Mouse (Mus musculus): ENCODE data around the gene Cep83. TPM values are rescaled to one million over a fixed set of nuclear protein-coding genes. Genes with fewer than 3 reads are reported as not detected.

Gene Cep83
- polyA plus RNA-seq, 1 experiment = 14.1 TPM

GRCm38 (mm10) chr10:94804909-94805220 is 116.4 kb downstream of the Cep83 start:
- TF ChIP-seq GATA1 (IDR thresholded peaks at IDR 0.05; ENCODE audit: low read length) = no peak

GRCm38 (mm10) chr10:94807323-94807722 is 118.9 kb downstream of the Cep83 start:
- no peak for TF ChIP-seq GATA1 (IDR thresholded peaks at IDR 0.05; ENCODE audit: low read length)

- peak; percentile 83 for TF ChIP-seq GATA1 (IDR thresholded peaks at IDR 0.05; ENCODE audit: low read length)
These were observed 119.8 kb downstream of the Cep83 start for GRCm38 (mm10) chr10:94808275-94808674.

- no peak for TF ChIP-seq GATA1 (IDR thresholded peaks at IDR 0.05; ENCODE audit: low read length)
These were observed 121.6 kb downstream of the Cep83 start for GRCm38 (mm10) chr10:94809946-94810472.

GRCm38 (mm10) chr10:94811907-94812851 is 123.7 kb downstream of the Cep83 start:
- no peak for TF ChIP-seq GATA1 (IDR thresholded peaks at IDR 0.05; ENCODE audit: low read length)

GRCm38 (mm10) chr10:94818127-94818526 is 129.7 kb downstream of the Cep83 start:
- no peak for TF ChIP-seq GATA1 (IDR thresholded peaks at IDR 0.05; ENCODE audit: low read length)

- TF ChIP-seq GATA1 (IDR thresholded peaks at IDR 0.05; ENCODE audit: low read length) = no peak
These were observed 130.6 kb downstream of the Cep83 start for GRCm38 (mm10) chr10:94818781-94819665.

GRCm38 (mm10) chr10:94823971-94824760 is 135.7 kb downstream of the Cep83 start:
- TF ChIP-seq GATA1 (IDR thresholded peaks at IDR 0.05; ENCODE audit: low read length) = no peak

- TF ChIP-seq GATA1 (IDR thresholded peaks at IDR 0.05; ENCODE audit: low read length) = no peak
These were observed 137.5 kb downstream of the Cep83 start for GRCm38 (mm10) chr10:94825951-94826350.

GRCm38 (mm10) chr10:94826436-94826835 is 138.0 kb downstream of the Cep83 start:
- no peak for TF ChIP-seq GATA1 (IDR thresholded peaks at IDR 0.05; ENCODE audit: low read length)

GRCm38 (mm10) chr10:94827325-94827724 is 138.9 kb downstream of the Cep83 start:
- TF ChIP-seq GATA1 (IDR thresholded peaks at IDR 0.05; ENCODE audit: low read length) = no peak

GRCm38 (mm10) chr10:94827890-94828733 is 139.7 kb downstream of the Cep83 start:
- TF ChIP-seq GATA1 (IDR thresholded peaks at IDR 0.05; ENCODE audit: low read length) = no peak

- TF ChIP-seq GATA1 (IDR thresholded peaks at IDR 0.05; ENCODE audit: low read length) = no peak
These were observed 140.3 kb downstream of the Cep83 start for GRCm38 (mm10) chr10:94828734-94829230.

GRCm38 (mm10) chr10:94829407-94829806 is 141.0 kb downstream of the Cep83 start:
- no peak for TF ChIP-seq GATA1 (IDR thresholded peaks at IDR 0.05; ENCODE audit: low read length)
